Mouse (Mus musculus) small intestine, adult 2 months (tissue): ENCODE data around the gene Scimp. TPM values are rescaled to one million over a fixed set of nuclear protein-coding genes. Genes with fewer than 3 reads are reported as not detected.

Source experiments
- H3K27ac ChIP-seq: fragments of 200-500 bp; 2 replicates; pipeline ENCODE4 v1.5.1; 2012; ENCODE audit warnings: low read depth, low read length, control low read depth, inconsistent platforms; ENCODE audit not compliant: insufficient read depth
- H3K27me3 ChIP-seq: fragments of 200-500 bp; 2 replicates; pipeline ENCODE4 v1.6.1; 2012; ENCODE audit warnings: mild to moderate bottlenecking, moderate library complexity, low read length, inconsistent platforms; ENCODE audit not compliant: control insufficient read depth, insufficient read depth
- H3K36me3 ChIP-seq: fragments of 200-500 bp; 2 replicates; pipeline ENCODE4 v1.6.1; 2012; ENCODE audit warnings: mild to moderate bottlenecking, low read length, control low read depth, inconsistent platforms; ENCODE audit not compliant: control insufficient read depth, insufficient read depth
- H3K4me1 ChIP-seq: fragments of 200-500 bp; 2 replicates; pipeline ENCODE4 v1.6.1; 2012; ENCODE audit warnings: low read length, inconsistent platforms, mixed read lengths; ENCODE audit not compliant: control insufficient read depth, insufficient read depth, insufficient read length
- H3K4me3 ChIP-seq: fragments of 200-500 bp; 2 replicates; pipeline ENCODE4 v1.5.1; 2012; ENCODE audit warnings: low read depth, mild to moderate bottlenecking, control low read depth, inconsistent platforms, low read length, moderate library complexity
- CTCF ChIP-seq: fragments of 200-500 bp; IDR thresholded peaks from 2 replicates; pipeline ENCODE4 v1.5.1; 2012; ENCODE audit warnings: low read depth, mild to moderate bottlenecking, control low read depth, inconsistent platforms, low read length, moderate library complexity, mixed read lengths; ENCODE audit not compliant: insufficient replicate concordance, insufficient read length; ENCODE audit errors: extremely low read depth
- POLR2A ChIP-seq: fragments of 200-500 bp; IDR thresholded peaks from 2 replicates; pipeline ENCODE4 v1.6.1; 2012; ENCODE audit warnings: low read depth, mild to moderate bottlenecking, control low read depth, inconsistent platforms, low read length, moderate library complexity
- WGBS: fragments of 180-500 bp; shearing (Covaris S2); methylation state at CpG from one replicate; pipeline ENCODE4 v1.1.7; 2018; 5-methylcytosine and 5-hydroxymethylcytosine counted together
- polyA plus RNA-seq: library from polyadenylated mRNA; depleted of rRNA; stranded (reverse); fragments of >200 nt; gene quantifications from 2 replicates; pipeline ENCODE4 v1.2.3, GENCODE M21; 2012

Gene Scimp
- polyA plus RNA-seq, 1 experiment: 0.94 TPM

DNA sequence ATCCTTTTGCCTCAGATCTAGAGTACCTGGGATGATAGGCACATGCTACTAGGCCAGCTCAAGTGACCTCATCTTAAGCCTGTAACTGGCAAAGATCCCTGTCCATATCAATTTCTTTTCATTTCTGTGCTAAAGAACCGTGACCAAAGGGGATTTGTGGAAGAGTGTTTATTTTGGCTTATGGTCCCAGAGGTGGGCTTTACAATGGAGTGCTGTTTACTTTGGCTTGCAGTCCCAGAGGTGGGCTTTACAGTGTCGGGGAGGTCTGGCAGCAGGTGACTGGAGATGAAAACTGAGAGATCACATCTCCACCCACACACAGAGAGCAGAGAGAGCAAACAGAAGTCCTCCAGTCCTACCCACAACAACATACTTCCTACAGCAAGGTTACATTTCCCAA is 26.2 kb upstream of the Scimp start:
- H3K4me3 ChIP-seq: no peak overlapping the region
- WGBS: 45% methylated on average over 2 of the region's 2 CpGs
- H3K27ac ChIP-seq: no peak overlapping the region
- no peak for TF ChIP-seq POLR2A
- no peak for TF ChIP-seq CTCF
- no peaks in the 10 kb centered on the region for H3K27me3 ChIP-seq
- no peaks in the 10 kb centered on the region for H3K36me3 ChIP-seq
- H3K4me1 ChIP-seq: peaks cover 4% of the 10 kb centered on the region; the same call in 1 of the 2 replicates

DNA sequence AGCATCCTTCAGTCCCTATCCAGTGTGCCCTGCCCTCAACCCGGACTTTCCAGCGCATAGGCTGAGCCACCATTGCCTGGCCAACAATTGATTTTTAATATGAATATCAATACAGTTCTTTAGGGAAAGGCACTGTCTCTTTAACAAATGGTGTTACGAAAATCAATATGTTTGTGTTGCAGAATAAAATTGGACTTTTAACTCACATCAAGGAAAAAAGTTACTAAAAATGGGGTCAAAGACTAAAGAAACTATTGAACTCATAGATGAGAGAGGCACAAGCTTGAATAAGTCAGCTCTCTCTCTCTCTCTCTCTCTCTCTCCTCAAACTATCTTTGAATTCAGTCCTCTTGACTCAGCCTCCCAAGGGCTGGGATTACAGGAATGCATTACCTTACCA is 24.6 kb upstream of the Scimp start:
- no peak for TF ChIP-seq POLR2A
- no peak for TF ChIP-seq CTCF
- Histone ChIP-seq H3K36me3 (no peaks in the 10 kb centered on the region), H3K4me3 (no peak overlapping the region), H3K27me3 (no peaks in the 10 kb centered on the region), H3K4me1 (peaks cover 2% of the 10 kb centered on the region; the same call in 1 of the 2 replicates), H3K27ac (no peak overlapping the region)
- 77% methylated on average over 3 of the region's 3 CpGs for WGBS

DNA sequence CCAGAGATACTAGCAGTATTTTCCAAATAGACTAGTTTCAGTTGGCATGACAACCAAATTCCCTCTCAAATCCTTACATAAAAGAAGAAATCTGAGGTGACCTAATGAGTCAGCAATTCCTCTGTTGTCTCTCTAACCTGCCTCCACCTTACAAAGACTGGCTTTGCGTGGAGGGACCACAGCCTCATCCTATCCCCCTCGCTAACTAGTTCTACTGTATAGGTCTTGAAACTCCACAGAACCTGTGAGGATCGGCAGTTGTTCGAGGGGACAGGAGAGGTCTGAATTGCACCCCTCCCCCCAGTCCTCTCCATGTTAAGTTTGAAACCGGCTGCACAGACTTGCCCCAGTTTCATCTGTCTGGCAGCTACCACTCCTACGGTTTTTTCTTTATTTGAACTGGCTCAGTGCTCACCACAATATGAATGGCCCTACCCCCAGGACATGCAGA is 23.0 kb upstream of the Scimp start:
- WGBS: 62% methylated on average over 6 of the region's 6 CpGs
- Histone ChIP-seq H3K4me3 (no peak overlapping the region), H3K27ac (no peak overlapping the region), H3K36me3 (no peaks in the 10 kb centered on the region), H3K4me1 (no peaks in the 10 kb centered on the region), H3K27me3 (no peaks in the 10 kb centered on the region)
- TF ChIP-seq POLR2A (no peak), CTCF (no peak)

GRCm38 (mm10) chr11:70833831-70834230 is 21.4 kb upstream of the Scimp start:
- no peak overlapping the region for H3K27ac ChIP-seq
- TF ChIP-seq CTCF (no peak), POLR2A (no peak)
- H3K36me3 ChIP-seq: no peaks in the 10 kb centered on the region
- WGBS: 84% methylated on average over 3 of the region's 3 CpGs
- H3K27me3 ChIP-seq: no peaks in the 10 kb centered on the region
- H3K4me1 ChIP-seq: no peaks in the 10 kb centered on the region
- H3K4me3 ChIP-seq: no peak overlapping the region

- no peak overlapping the region for H3K4me3 ChIP-seq
- no peak overlapping the region for H3K27ac ChIP-seq
- H3K36me3 ChIP-seq: no peaks in the 10 kb centered on the region
- TF ChIP-seq CTCF (no peak), POLR2A (no peak)
- H3K4me1 ChIP-seq: no peaks in the 10 kb centered on the region
- no peaks in the 10 kb centered on the region for H3K27me3 ChIP-seq
Observed at GRCm38 (mm10) chr11:70833408-70833807, 21.0 kb upstream of the Scimp start.

DNA sequence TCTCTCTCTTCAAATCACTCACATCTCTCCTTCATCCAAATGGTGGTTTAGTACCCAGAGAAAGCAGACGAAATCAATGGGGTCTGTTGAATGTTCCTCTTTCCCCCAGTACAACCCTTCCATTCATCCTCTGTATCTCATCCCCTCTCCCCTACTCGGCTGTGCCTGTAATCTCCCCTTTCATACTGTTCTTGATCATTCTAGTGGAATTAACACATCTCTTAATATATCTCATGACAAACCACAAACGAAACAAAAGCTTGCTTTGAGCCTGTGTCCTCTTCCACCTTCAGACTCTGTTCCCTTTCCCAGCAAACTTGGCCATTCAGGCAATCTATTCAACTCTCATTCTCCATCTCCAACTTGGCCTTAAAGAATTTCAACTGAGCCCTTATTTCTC is 18.8 kb upstream of the Scimp start:
- Histone ChIP-seq H3K36me3 (no peaks in the 10 kb centered on the region), H3K27me3 (no peaks in the 10 kb centered on the region), H3K4me3 (no peak overlapping the region), H3K27ac (no peak overlapping the region), H3K4me1 (no peaks in the 10 kb centered on the region)
- no peak for TF ChIP-seq POLR2A
- TF ChIP-seq CTCF: no peak
- 79% methylated on average over 3 of the region's 3 CpGs for WGBS

GRCm38 (mm10) chr11:70828975-70829615 is 16.7 kb upstream of the Scimp start:
- 31% methylated on average over 11 of the region's 11 CpGs for WGBS

More at GRCm38 (mm10) chr11:70828975-70829615, 16.7 kb upstream of the Scimp start:
- Histone ChIP-seq H3K27ac (no peak overlapping the region), H3K4me3 (no peak overlapping the region), H3K4me1 (no peaks in the 10 kb centered on the region), H3K36me3 (no peaks in the 10 kb centered on the region), H3K27me3 (no peaks in the 10 kb centered on the region)
- no peak for TF ChIP-seq CTCF
